Mouse (Mus musculus) kidney, adult 10 weeks (tissue): ENCODE data around the gene Col17a1. TPM values are rescaled to one million over a fixed set of nuclear protein-coding genes. Genes with fewer than 3 reads are reported as not detected.

ENCODE experiments used
- polyA plus RNA-seq: library from polyadenylated mRNA; stranded (reverse); fragments of 350-450 nt; fragmentation: Illumina TruSeq; extraction: RNeasy Lipid Tissue Mini Kit (QIAGEN cat#74804); gene quantifications from one replicate; pipeline ENCODE4 v1.2.3, GENCODE M21; 2014; ENCODE audit warnings: low read depth, low replicate concordance

Gene Col17a1
- not detected for polyA plus RNA-seq

GRCm38 (mm10) chr19:47691994-47692393 is at the start of gene Col17a1:
Gene Col17a1 (minus strand): TSS chr19:47692094.

GRCm38 (mm10) chr19:47731071-47731881 is 39.4 kb upstream of the Col17a1 start, which contains the start of gene Sfr1:
Gene Sfr1 (plus strand): TSS chr19:47731682.

Other genes with a start within 250 kb of the Col17a1 start
- gene Sh3pxd2a, start 227.7 kb downstream of the Col17a1 start, polyA plus RNA-seq: 4.6 TPM
- gene Stn1, start 154.6 kb downstream of the Col17a1 start, polyA plus RNA-seq: 3.8 TPM
- gene Slk, start 112.4 kb downstream of the Col17a1 start, polyA plus RNA-seq: 80.6 TPM
- gene Sfr1, start 39.6 kb upstream of the Col17a1 start, polyA plus RNA-seq: 160 TPM
- 144 TPM for gene Gsto1, start 162.9 kb upstream of the Col17a1 start, polyA plus RNA-seq
- gene Gsto2, start 173.4 kb upstream of the Col17a1 start, polyA plus RNA-seq: 1.3 TPM
- 0.08 TPM for gene Cfap43, start 227.2 kb upstream of the Col17a1 start, polyA plus RNA-seq
- gene Itprip, start 227.2 kb upstream of the Col17a1 start, polyA plus RNA-seq: 0.32 TPM
- not detected for gene Cfap58, start 245.6 kb upstream of the Col17a1 start, polyA plus RNA-seq